Mouse (Mus musculus): Measurements from ENCODE around the gene Fam76a. TPM values are rescaled to one million over a fixed set of nuclear protein-coding genes. Genes with fewer than 3 reads are reported as not detected.
"Not testable (repeated sequence)": the region's sequence is repeated elsewhere in the genome, so short reads cannot be mapped to it uniquely, and the experiment has no call there.

Fam76a gene
- polyA plus RNA-seq, 2 experiments, result 19.0 to 57.1 TPM

- ATAC-seq (ENCODE audit: low FRiP score, low read depth) (no peak), DNase-seq (ENCODE audit: low spot score) (no peak)
- Histone ChIP-seq H3K4me2 (replicated peaks; ENCODE audit: low read depth, low read length, severe bottlenecking) (peak overlapping the region; percentile 55), H3K36me3 (ENCODE audit: control insufficient read depth, insufficient read depth, low read length) (peaks cover 16% of the 10 kb centered on the region), H3K9me3 (ENCODE audit: control insufficient read depth, low read length) (no peaks in the 10 kb centered on the region), H3K9ac (ENCODE audit: low read depth, low read length, severe bottlenecking) (peak overlapping the region; percentile 84), H3K27ac (replicated peaks; ENCODE audit: low read depth, low read length) (no peak overlapping the region), H3K27me3 (ENCODE audit: control insufficient read depth, insufficient read depth, low read length) (no peaks in the 10 kb centered on the region), H3K4me1 (ENCODE audit: control insufficient read depth, insufficient read depth, low read length) (0 out of 2 replicates have a peak, but pooled peaks cover 3% of the 10 kb centered on the region), H3K4me3 (replicated peaks; ENCODE audit: low read length) (peak overlapping the region; percentile 95)
- 35% methylated on average over 12 of the region's 12 CpGs for WGBS
- no peak for TF ChIP-seq POLR2A (IDR thresholded peaks at IDR 0.05; ENCODE audit: borderline replicate concordance, extremely low read depth, insufficient read depth, insufficient read length)
These were observed 870 bp downstream of the Fam76a start for GRCm38 (mm10) chr4:132921488-132921887.

GRCm38 (mm10) chr4:132920171-132920570 lies 2.2 kb downstream of the Fam76a start:
- Histone ChIP-seq H3K9me3 (ENCODE audit: control insufficient read depth, low read length) (no peaks in the 10 kb centered on the region), H3K4me1 (ENCODE audit: control insufficient read depth, insufficient read depth, low read length) (0 out of 2 replicates have a peak, but pooled peaks cover 3% of the 10 kb centered on the region), H3K36me3 (ENCODE audit: control insufficient read depth, insufficient read depth, low read length) (peaks cover 24% of the 10 kb centered on the region), H3K4me2 (replicated peaks; ENCODE audit: low read depth, low read length, severe bottlenecking) (no peak overlapping the region), H3K9ac (ENCODE audit: low read depth, low read length, severe bottlenecking) (no peak overlapping the region), H3K27me3 (ENCODE audit: control insufficient read depth, insufficient read depth, low read length) (no peaks in the 10 kb centered on the region), H3K4me3 (replicated peaks; ENCODE audit: low read length) (no peak overlapping the region), H3K27ac (replicated peaks; ENCODE audit: low read depth, low read length) (no peak overlapping the region)
- ATAC-seq (ENCODE audit: low FRiP score, low read depth) (no peak), DNase-seq (ENCODE audit: low spot score) (no peak)
- TF ChIP-seq POLR2A (IDR thresholded peaks at IDR 0.05; ENCODE audit: borderline replicate concordance, extremely low read depth, insufficient read depth, insufficient read length), result no peak
- 89% methylated on average over 4 of the region's 4 CpGs for WGBS

- not testable (repeated sequence) for ATAC-seq (ENCODE audit: low FRiP score, low read depth); H3K9me3 ChIP-seq (ENCODE audit: control insufficient read depth, low read length); H3K27me3 ChIP-seq (ENCODE audit: control insufficient read depth, insufficient read depth, low read length); H3K4me3 ChIP-seq (replicated peaks; ENCODE audit: low read length); H3K4me2 ChIP-seq (replicated peaks; ENCODE audit: low read depth, low read length, severe bottlenecking); H3K27ac ChIP-seq (replicated peaks; ENCODE audit: low read depth, low read length); H3K9ac ChIP-seq (ENCODE audit: low read depth, low read length, severe bottlenecking); DNase-seq (ENCODE audit: low spot score); H3K4me1 ChIP-seq (ENCODE audit: control insufficient read depth, insufficient read depth, low read length)
- peaks cover 40% of the 10 kb centered on the region for H3K36me3 ChIP-seq (ENCODE audit: control insufficient read depth, insufficient read depth, low read length)
- 72% methylated on average over 6 of the region's 6 CpGs for WGBS
These were observed 3.9 kb downstream of the Fam76a start for GRCm38 (mm10) chr4:132918493-132918892.

- H3K4me1 ChIP-seq (ENCODE audit: control insufficient read depth, insufficient read depth, low read length), result no peaks in the 10 kb centered on the region
- no peak overlapping the region for H3K4me3 ChIP-seq (replicated peaks; ENCODE audit: low read length)
- H3K36me3 ChIP-seq (ENCODE audit: control insufficient read depth, insufficient read depth, low read length), result peaks cover 79% of the 10 kb centered on the region
- no peak overlapping the region for H3K4me2 ChIP-seq (replicated peaks; ENCODE audit: low read depth, low read length, severe bottlenecking)
- no peak overlapping the region for H3K27ac ChIP-seq (replicated peaks; ENCODE audit: low read depth, low read length)
- no peak for ATAC-seq (ENCODE audit: low FRiP score, low read depth)
- no peak overlapping the region for H3K9ac ChIP-seq (ENCODE audit: low read depth, low read length, severe bottlenecking)
- WGBS, result 89% methylated on average over 6 of the region's 6 CpGs
- no peaks in the 10 kb centered on the region for H3K9me3 ChIP-seq (ENCODE audit: control insufficient read depth, low read length)
- TF ChIP-seq POLR2A (IDR thresholded peaks at IDR 0.05; ENCODE audit: borderline replicate concordance, extremely low read depth, insufficient read depth, insufficient read length), result no peak
- no peak for DNase-seq (ENCODE audit: low spot score)
- H3K27me3 ChIP-seq (ENCODE audit: control insufficient read depth, insufficient read depth, low read length), result no peaks in the 10 kb centered on the region
These were observed 10.2 kb downstream of the Fam76a start for GRCm38 (mm10) chr4:132912156-132912555.

- H3K27me3 ChIP-seq (ENCODE audit: control insufficient read depth, insufficient read depth, low read length), result no peaks in the 10 kb centered on the region
- H3K36me3 ChIP-seq (ENCODE audit: control insufficient read depth, insufficient read depth, low read length), result peaks cover 63% of the 10 kb centered on the region
- H3K9ac ChIP-seq (ENCODE audit: low read depth, low read length, severe bottlenecking), result no peak overlapping the region
- H3K4me1 ChIP-seq (ENCODE audit: control insufficient read depth, insufficient read depth, low read length), result no peaks in the 10 kb centered on the region
- no peak overlapping the region for H3K4me3 ChIP-seq (replicated peaks; ENCODE audit: low read length)
- H3K9me3 ChIP-seq (ENCODE audit: control insufficient read depth, low read length), result no peaks in the 10 kb centered on the region
- no peak for TF ChIP-seq POLR2A (IDR thresholded peaks at IDR 0.05; ENCODE audit: borderline replicate concordance, extremely low read depth, insufficient read depth, insufficient read length)
- no peak overlapping the region for H3K4me2 ChIP-seq (replicated peaks; ENCODE audit: low read depth, low read length, severe bottlenecking)
- no peak overlapping the region for H3K27ac ChIP-seq (replicated peaks; ENCODE audit: low read depth, low read length)
- ATAC-seq (ENCODE audit: low FRiP score, low read depth) (no peak), DNase-seq (ENCODE audit: low spot score) (no peak)
- WGBS, result 93% methylated on average over 5 of the region's 5 CpGs
These were observed 16.5 kb downstream of the Fam76a start for GRCm38 (mm10) chr4:132905843-132906360.
